Mouse (Mus musculus) testis, adult 2 months (tissue): ENCODE measurements around the gene Araf.

Source experiments
- CTCF ChIP-seq: fragments of 200-500 bp; IDR thresholded peaks from 2 replicates; pipeline ENCODE4 v1.5.1; 2012; ENCODE audit warnings: low read depth, mild to moderate bottlenecking, inconsistent platforms, low read length, moderate library complexity; ENCODE audit not compliant: control insufficient read depth, insufficient read depth, insufficient replicate concordance
- POLR2A ChIP-seq: fragments of 200-500 bp; IDR thresholded peaks from 2 replicates; pipeline ENCODE4 v1.6.1; 2012; ENCODE audit warnings: low read depth, mild to moderate bottlenecking, inconsistent platforms, low read length, moderate library complexity; ENCODE audit not compliant: control insufficient read depth

GRCm38 (mm10) chrX:20872928-20873500 lies 75.4 kb downstream of the Araf start:
- TF ChIP-seq CTCF = no peak
- TF ChIP-seq POLR2A = no peak
